Mouse (Mus musculus): ENCODE results near the gene Ficd.

DNA sequence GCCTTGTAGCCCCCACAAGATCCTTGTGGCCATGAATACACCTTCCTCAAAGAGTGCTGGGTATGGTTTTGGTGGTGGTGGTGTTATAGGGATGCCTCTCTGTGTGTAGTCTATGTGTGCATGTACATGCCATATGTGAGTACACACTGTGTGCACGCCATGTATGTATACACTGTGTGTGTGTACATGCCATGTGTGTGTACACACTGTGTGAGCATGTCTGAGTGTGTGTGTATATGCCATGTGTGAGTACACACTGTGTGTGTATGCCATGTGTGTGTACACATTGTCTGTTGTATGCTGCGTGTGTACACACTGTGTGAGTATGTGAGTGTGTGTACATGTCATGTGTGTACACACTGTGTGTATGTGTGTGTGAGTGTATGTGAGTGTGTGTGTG is 44.7 kb upstream of the Ficd start:
- TF ChIP-seq HCFC1 (IDR thresholded peaks at IDR 0.05; ENCODE audit: borderline replicate concordance, insufficient read depth, low read length) (no peak), CHD2 (IDR thresholded peaks at IDR 0.05; ENCODE audit: low read depth, low read length) (no peak)

Measured in ES-E14 (cell line).